Mouse (Mus musculus): ENCODE measurements around the gene Slc22a2.

Gene Slc22a2

DNA sequence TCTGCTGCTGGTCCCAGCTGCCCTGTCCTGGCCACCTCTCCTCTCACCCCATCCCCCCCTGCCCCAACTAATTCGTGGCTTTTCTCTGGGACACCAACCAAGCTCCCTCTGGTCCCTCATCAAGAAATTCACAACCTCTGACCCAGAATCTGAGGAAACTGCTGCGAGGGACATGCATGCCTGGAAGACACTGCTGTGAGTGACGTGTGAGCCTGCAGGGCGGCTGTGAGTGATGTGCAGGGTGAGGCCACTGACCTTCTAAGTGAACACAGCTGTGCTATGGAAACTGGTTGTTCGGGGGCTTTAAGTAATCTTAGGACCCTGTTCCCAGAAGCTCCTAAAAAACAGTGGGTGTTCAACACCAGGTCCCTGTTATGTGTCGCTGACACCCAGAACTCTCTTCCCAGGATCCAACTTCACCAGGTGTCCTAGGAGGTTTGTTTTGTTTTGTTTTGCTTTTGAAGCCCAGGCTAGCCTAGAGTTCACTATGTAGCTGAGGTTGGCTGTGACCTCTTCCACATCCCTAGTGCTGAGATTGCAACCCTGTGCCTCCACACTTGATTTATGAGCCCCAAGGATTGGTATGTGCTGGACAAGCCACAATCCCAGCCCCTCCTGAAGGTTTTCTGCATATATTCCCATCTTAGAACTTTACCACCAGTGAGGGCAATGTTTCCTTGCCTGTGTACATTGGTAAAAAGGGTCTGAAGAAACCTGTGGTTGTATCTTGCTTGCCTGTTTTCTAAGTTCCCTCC is 47.2 kb downstream of the Slc22a2 start:
- DNase-seq (ENCODE audit: low read depth): no peak

DNA sequence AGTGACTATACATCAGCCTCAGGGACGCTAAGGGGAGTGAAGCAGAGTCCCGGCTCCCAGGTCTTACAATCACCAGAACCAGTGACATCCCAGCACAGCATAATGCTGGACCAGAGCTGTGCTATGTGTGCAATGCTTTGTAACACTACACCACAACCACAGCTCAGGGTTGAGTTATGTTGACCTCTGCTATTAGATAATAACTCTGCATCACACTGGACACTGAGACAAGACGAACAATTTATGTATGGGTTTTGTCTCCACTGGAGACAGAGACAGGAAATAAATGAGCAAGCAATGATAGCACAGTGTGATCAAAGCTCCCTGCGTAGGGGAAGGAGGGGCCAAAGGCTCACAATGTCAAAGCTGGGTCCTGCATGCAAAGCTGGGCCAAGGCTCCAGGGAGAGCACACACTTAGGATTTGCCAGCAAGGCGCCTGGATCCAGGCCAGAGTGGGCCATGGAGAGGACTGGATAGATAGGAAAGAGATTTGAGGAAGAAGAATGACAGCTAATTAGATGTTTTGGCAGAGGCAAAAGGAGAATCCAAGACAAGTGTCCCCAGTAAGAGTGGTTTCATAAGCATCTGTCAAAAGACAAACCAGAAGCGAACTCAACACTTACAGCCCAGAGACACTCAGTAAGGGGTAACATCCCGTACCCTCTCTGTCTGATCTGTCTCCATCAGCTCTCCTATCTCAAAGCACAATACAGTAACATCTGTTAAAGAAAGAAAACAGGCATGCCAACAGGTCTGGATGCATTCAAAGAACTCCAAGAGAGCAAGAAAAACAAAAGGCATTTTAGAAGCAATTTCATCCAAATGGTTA is 48.1 kb downstream of the Slc22a2 start:
- DNase-seq (ENCODE audit: low read depth): peak; percentile 35

DNA sequence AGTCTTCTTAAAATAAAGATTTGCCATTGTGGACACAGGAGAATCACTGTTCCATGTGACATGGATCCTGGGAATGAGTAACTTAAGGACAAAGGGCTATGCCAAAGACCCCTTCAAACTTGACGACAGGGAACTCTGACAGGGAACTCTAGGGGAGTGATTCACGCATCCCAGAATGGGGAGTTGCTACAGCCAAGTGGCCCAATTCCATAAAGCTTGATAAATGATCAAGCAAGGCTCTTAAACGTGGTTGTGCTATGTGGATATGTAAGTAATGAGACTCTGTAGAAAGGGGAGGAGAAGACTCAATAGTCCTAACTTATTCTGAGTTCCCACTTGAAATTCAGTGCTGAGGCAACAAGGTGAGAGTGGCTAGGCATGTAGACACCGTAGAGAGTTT is 50.9 kb downstream of the Slc22a2 start:
- no peak for DNase-seq (ENCODE audit: low read depth)

DNA sequence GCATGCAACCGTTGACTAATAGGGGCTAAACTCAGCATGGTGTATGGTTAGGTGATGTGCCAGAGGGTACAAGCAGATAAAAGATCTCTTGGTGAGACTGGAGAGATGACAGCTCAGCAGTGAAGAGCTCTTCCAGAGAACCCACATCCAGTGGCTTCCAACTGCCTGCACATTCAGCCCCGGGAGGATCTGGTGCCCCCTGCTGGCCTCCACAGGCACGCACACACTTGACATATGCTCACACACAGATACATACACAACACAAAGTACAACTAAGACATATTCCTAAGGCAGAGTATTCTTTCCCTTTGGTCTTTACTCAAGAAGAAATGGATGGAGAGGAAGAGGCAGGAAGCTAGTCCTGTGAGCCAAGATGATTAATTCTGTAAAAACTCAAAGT is 55.7 kb downstream of the Slc22a2 start:
- no peak for DNase-seq (ENCODE audit: low read depth)

DNA sequence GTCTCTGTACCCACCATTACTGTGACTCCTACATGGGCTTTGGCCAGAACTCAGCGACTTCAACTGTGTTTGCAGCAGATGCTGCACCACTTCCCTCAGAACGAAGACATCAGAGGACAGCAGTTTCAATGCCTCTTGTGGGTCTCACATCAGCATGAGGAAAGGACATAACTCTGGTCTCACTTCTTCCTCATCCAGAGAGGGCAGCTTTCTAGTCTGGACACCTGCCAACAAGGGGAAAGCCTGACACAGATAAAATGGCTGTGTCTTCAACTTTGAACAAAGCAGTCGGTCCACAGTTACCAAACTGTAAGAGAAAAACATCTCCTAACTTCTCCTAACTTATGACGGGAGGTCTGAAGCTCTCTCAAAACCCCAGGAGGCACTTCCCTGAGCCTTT is 57.2 kb downstream of the Slc22a2 start:
- DNase-seq (ENCODE audit: low read depth): no peak

DNA sequence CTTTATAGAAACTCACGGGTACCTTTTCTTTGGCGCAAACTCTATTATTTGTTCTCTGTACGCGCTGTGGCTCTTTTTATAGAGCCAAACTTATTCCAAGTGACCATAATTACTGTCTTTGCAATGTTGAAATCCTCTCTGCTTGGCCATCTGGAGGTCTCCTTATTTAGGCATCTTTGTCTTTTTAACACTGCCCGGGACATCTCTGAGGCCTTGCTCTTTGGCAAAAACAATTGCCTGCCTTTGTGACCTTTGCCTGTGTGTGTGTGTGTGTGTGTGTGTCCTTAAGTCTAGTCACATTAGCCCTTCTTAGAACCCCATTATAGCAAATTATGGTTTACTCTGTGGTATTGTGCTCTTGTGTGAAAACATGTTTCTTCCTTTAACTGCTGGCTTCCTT is 61.5 kb downstream of the Slc22a2 start:
- no peak for DNase-seq (ENCODE audit: low read depth)

DNA sequence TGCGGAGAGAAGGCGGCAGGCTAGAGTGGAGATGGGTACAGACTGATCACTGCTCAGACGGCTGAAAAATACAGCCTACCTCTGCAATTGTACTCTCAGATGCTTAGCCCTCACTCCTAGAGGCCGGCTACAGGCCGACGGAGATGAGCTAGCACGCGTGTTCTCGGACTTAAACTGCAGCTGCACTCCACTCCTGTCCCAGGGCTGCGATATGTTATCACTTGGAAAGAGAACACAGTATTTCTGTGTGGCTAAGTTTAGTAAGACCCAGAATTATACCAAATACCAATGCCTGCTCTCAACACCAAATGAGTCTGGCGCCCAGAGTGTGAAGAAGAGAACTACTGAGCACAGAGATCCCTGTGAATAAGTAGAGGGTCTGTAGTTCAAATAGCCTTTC is 68.7 kb downstream of the Slc22a2 start:
- no peak for DNase-seq (ENCODE audit: low read depth)

DNA sequence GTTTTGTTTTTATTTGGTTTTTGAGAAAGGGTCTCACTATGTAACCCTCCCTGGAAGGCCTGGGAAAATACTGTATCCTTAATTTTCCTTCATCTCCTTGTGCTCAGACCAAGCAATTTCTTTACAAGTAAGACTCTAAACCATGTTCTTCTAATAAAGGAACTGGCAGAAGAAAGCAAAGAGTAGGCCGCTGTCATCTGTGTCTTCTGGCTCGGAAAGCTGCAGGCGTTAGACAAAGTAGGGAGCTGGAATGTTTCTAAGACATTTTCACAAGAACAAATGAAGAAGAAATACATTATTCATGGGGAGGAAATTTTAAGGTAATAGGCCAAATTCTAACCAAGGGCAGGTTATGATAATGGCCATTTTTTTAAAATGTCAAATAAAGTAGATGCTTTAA is 70.1 kb downstream of the Slc22a2 start:
- DNase-seq (ENCODE audit: low read depth): no peak

DNA sequence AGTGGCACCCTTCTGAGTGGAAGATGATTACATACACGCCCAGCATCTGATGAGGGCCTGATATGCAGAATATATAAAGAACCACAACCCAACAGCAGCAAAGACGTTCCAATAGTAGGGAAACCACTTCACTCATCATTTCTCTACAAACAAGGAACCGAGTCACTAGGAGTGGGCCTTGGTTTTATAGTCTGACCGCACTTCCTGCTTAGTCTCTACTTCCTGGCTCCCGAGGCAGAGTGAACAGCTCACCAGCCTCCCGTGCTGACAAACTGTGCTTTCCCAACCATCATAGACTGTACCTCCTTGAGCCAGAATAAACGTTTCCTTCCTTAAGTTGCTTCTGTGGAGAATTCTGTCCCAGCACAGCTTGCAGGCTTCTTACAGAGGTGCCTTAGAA is 71.9 kb downstream of the Slc22a2 start:
- peak; percentile 69 for DNase-seq (ENCODE audit: low read depth)

DNA sequence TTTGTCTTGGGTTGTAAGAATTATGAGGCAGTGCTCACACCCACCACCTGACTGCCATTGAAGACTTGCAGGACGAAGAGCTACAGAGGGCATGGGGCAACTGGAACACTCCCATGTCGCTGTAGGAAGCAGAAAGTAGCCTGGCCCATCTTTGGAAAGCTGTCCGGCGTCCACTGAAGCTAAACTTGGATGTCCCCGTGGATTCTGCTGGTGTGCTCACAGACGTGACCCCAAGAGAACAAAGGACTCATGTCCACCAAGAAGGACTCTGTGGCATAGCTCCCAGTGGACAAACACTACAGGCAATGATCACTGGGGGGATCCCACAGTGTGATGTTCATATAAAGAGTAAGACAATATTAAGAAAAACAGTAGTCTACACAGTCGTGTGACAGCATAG is 74.9 kb downstream of the Slc22a2 start:
- no peak for DNase-seq (ENCODE audit: low read depth)

DNA sequence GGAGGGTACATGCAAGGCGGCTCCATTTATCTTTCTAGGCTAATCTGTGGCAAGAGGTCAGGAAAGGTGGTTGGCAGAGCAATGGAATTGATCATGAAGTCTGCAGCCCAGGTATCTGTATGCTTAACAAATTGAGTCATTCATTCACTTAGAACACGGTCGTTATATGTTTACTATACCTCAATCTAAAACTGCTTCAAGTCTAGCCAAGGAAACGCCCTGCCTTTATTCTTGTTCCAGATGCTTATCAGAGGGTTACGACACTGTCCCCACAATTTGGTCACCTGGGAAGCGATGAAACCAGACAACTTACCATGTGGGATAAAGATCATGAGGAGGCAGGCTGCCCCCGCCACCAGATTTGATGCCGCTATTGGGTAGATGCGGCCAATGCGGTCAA is 75.3 kb downstream of the Slc22a2 start:
- DNase-seq (ENCODE audit: low read depth): no peak

DNA sequence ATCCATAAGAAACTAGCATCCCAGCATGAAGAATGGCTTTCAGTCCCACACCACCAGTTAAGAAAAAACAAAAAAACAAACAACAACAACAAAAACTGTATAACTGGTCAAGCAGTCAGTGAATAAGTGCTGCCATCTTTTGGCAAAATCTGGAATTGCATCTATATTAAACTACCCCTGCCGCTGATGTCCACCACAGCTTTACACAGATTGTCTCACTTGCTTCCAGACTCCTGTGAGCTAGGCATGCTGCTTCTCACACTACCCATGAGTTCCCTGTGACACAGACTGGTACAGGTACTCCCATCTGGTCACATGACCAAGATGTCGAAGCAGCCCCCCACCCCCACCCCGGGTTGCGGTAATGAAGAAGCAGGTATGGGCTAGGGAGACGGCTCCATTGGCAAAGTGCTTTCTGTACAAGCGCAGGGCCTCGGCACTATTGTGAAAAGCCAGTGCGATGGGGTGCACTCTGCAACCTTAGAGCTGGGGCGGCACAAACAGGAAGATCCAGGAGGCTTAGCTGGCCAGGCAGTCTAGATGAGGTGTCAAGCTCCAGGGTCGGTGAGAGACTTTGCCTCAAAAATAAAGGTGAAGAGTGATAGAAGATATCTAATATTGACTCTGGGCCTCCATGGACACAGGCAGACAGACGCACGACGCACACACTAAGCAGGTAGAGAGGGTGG is 76.8 kb downstream of the Slc22a2 start:
- DNase-seq (ENCODE audit: low read depth): peak; percentile 74

DNA sequence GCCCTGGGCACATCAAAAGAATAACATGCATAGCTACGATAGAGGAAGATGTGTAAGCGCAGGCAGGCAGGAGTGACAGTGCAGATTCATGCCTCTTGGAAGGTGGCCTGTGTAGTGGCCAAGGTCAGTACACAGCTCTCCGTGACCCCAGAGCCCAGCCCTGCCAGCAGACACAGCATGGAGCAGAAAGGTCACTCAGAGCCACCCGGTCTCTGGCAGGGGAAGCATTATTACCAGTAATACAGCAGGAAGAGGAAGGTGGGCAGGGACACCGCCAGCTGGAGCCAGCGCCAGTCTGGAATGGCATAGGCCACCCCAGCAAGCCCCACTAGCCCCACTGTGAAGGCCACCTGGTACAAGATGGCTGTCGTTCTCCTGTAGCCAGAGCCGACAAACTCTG is 80.2 kb downstream of the Slc22a2 start:
- DNase-seq (ENCODE audit: low read depth): no peak

DNA sequence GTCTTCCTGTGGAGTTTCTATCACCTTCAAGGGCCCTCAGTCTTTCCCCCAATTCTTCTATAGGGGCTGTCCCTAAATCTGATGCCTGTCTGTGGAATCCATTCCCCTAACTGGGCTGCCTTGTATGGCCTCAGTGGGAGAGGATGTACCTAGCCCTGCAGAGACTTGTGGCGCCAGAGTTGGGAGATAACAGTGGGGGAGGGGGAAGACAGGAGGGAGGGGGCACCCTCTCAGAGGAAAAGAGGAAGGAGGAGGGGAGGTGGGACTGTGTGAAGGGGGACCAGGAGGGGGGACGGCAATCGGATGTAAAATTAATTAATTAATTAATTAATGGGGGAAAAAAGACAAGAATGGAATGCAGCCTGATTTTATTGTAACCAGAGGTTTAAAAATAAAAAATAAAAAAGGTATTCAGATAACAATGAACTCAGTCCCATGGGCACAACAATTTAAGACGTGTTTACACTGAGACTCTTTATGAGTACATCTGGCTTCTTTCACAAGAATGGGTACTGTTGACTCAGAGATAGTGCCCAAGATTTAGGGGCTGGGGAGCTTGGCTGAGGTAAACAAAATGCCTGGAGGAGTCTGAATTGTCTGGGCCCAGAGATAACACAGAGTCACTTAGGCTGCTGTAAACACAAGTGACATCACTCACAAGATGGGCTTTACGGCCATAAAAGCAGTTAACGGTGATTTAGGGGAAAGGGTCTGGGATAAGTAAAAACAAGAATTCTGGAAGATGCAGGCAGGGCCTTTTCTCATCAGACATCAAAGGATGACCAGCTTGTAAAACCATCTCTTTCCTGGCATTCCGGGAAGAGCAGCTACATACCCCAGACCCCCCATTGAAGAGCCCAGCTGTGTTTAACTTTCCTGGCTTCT is 84.8 kb downstream of the Slc22a2 start:
- DNase-seq (ENCODE audit: low read depth): no peak

DNA sequence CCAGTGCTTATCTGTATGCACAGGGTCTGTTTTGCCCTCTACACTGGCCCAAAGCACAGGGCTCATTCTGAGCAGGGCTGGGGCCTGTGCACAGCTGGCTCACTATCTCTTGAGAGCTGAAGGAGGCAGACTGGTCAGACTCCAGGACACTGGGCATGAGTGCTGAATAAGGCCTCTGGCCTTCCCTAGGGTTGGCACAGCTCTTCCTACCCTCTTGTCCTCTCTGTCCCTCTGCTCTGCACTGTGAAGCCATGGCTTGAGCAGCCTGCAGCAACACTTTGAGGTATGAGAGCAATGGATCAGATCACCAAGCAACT is 85.4 kb downstream of the Slc22a2 start:
- DNase-seq (ENCODE audit: low read depth): no peak

DNA sequence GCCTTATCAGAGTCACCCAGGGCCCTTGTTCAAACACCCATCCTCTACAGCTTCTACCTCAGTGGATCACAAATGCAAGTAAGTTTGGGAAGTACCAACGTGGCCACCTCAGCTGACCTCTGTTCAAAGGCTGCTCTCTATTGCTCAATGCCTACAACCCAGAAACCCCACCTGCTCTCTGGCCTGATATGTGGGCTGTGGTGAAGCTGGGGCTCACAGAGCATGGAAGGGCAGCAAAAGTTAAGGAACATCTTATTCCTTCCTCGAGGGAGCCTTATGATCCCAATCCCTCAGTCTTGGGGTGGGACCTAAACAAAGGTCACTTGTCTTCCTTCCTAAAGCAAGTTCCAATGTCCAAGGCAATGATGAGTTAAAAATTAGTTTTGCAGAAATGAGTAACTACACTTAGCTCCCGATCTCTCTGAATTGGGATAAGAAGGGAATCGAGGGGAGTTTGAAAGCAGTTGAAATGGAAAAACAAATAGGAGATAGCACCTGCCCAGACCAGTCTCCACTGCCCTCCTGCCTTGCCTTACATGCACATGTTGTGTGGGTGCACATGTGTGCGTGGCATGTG is 87.2 kb downstream of the Slc22a2 start:
- no peak for DNase-seq (ENCODE audit: low read depth)

DNA sequence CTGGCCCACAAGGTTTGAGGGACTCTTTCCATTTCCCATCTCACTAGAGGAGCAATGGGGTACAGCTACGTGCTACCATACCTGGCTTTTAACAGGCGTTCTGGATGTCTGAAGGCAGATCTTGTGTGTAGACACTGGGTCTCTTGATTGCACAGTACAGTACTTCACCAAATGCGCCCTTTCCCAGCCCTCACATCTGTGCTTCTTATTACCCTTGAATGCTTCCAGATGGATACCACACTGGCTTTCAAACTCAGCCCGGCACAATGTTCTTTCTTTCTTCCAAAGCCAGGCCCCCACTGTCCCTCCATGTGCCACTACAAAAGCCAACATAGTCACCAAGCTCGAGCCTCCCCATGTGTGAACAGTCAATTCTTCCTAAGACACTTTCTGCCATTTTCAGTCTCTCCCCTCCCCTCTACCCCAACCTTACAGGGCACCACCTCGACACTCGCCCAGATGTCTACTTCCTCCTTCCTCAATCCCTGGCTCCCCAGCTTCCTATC is 88.4 kb downstream of the Slc22a2 start:
- no peak for DNase-seq (ENCODE audit: low read depth)

DNA sequence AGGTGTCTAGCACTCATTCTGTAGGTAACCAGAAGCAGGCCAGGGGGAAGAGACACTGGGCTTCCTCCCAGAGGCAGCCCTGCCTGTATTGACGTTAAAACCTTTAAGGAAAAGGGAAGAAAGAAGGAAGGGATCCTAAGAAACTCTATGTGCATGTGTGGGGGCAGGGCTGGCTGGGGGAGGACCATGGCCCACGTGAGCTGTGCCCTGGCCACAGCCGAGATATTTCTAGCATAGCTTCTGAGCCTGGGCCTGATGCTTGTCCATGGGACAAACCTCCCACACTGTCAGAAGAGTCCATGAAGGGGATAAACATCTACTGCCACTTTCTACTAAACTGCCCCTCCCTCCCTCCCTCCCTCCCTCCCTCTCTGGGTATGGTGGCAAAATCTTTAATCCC is 89.9 kb downstream of the Slc22a2 start:
- no peak for DNase-seq (ENCODE audit: low read depth)

DNA sequence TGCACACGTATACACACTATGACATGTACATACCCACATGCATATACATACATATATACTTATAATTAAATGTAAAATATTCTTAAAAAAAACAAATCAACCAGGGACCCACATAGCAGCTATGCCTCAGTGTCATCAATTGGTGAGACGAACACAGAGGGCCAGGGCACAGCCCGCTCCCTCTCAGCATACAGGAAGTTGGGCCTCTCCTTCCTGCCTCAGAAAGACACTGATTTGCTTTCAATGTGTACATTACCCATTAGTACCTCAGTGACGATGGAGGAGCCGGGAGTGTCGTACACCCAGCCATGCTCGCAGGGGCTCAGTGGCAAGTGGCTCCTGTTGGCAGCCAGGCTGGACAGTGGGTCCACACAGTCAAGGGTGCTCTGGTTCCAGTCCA is 91.0 kb downstream of the Slc22a2 start:
- peak; percentile 58 for DNase-seq (ENCODE audit: low read depth)

DNA sequence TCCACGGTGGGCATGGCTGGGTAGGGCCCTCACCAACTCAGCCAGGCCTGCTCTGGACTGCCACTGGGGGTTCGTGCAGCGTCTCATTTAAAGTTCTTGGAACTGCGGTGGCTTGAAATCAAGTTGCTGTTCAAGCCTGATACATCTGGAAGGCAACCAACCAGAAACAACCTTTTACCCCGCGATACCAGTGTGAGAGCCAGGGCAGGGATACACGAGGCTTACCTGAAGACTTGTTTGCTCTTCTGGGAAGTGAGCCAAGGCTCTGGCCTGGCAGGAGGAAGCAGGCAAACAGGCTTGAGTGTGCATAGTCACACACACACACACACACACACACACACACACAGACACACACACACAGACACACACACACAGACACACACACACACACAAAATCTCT is 91.7 kb downstream of the Slc22a2 start, which contains the start of gene Slc22a1:
Gene Slc22a1 (minus strand): TSS at position 184 of the 400 bp plus-strand sequence.
- no peak for DNase-seq (ENCODE audit: low read depth)

DNA sequence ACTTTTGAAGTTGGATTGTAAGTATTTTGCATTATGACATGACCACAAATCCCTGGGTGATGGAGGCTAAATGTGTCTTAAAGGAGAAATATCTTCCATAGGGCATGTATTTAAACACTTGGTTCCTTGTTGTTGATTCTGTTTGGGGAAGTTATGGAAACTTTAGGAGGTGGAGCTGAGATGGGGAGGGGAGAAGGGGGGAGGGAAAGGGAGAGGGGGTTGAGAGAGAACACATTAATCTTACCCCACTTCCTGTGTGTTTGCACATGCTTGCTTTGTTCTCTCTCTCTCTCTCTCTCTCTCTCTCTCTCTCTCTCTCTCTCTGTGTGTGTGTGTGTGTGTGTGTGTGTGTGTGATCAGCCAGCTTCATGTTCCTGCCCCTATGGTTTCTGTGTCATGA is 93.2 kb downstream of the Slc22a2 start:
- peak; percentile 60 for DNase-seq (ENCODE audit: low read depth)
